In genomic region chr10:118302133-118302532, GRCm38 (mm10) we compare ENCODE assay signal across 21 mouse cellular contexts. TPM values are rescaled to one million over a fixed set of nuclear protein-coding genes. Genes with fewer than 3 reads are reported as not detected.
"Had no signal": no experiment of that assay in that cellular context is flagged by ENCODE, and none has a peak within 500 bp of the region (broad histone marks: within the 10 kb centered on the region; RNA-seq: fewer than 3 reads in every experiment).

No protein-coding gene starts in this region.

RNA-seq across cellular contexts. Expression of gene Iltifb, which starts 7.3 kb away (rescaled TPM):
- total RNA-seq: layer of hippocampus, adult 18-20 months; layer of hippocampus, postnatal 14 days; left cerebral cortex, adult 8-10 months; left cerebral cortex, postnatal 14 days; left cerebral cortex, postnatal 4 days; liver, adult 2 months had no signal
- polyA plus RNA-seq: kidney, embryonic 16.5 days; limb, embryonic 14.5 days; liver, adult 2 months; liver, embryonic 13.5 days; liver, embryonic 16.5 days; lung, adult 2 months; midbrain, embryonic 10.5 days; midbrain, embryonic 13.5 days; neural tube, embryonic 11.5 days; neural tube, embryonic 14.5 days; spleen, adult 2 months; stomach, embryonic 16.5 days; testis, adult 2 months; urinary bladder, adult 2 months had no signal

RNA-seq across cellular contexts. Expression of gene Gm9040, which starts 24.6 kb away (rescaled TPM):
- total RNA-seq: layer of hippocampus, adult 18-20 months; layer of hippocampus, postnatal 14 days; left cerebral cortex, adult 8-10 months; left cerebral cortex, postnatal 14 days; left cerebral cortex, postnatal 4 days; liver, adult 2 months had no signal
- polyA plus RNA-seq: kidney, embryonic 16.5 days; limb, embryonic 14.5 days; liver, adult 2 months; liver, embryonic 16.5 days; lung, adult 2 months; midbrain, embryonic 10.5 days; midbrain, embryonic 16.5 days; neural tube, embryonic 11.5 days; neural tube, embryonic 14.5 days; small intestine, adult 2 months; spleen, adult 2 months; stomach, embryonic 16.5 days; testis, adult 2 months; urinary bladder, adult 2 months had no signal

RNA-seq across cellular contexts. Expression of gene Gm9044, which starts 30.1 kb away (rescaled TPM):
- total RNA-seq: layer of hippocampus, adult 18-20 months; layer of hippocampus, postnatal 14 days; left cerebral cortex, adult 8-10 months; left cerebral cortex, postnatal 14 days; left cerebral cortex, postnatal 4 days; liver, adult 2 months had no signal
- polyA plus RNA-seq: kidney, embryonic 16.5 days; limb, embryonic 14.5 days; liver, adult 2 months; liver, embryonic 16.5 days; lung, adult 2 months; midbrain, embryonic 10.5 days; midbrain, embryonic 16.5 days; neural tube, embryonic 11.5 days; neural tube, embryonic 14.5 days; small intestine, adult 2 months; spleen, adult 2 months; stomach, embryonic 16.5 days; testis, adult 2 months; urinary bladder, adult 2 months had no signal

RNA-seq across cellular contexts. Expression of gene Gm9045, which starts 35.5 kb away (rescaled TPM):
- total RNA-seq: layer of hippocampus, postnatal 14 days; left cerebral cortex, adult 8-10 months; left cerebral cortex, postnatal 14 days; left cerebral cortex, postnatal 4 days; liver, adult 2 months had no signal
- polyA plus RNA-seq: kidney, embryonic 16.5 days; limb, embryonic 14.5 days; liver, adult 2 months; liver, embryonic 13.5 days; liver, embryonic 16.5 days; lung, adult 2 months; midbrain, embryonic 13.5 days; midbrain, embryonic 16.5 days; neural tube, embryonic 11.5 days; neural tube, embryonic 14.5 days; small intestine, adult 2 months; stomach, embryonic 16.5 days; testis, adult 2 months; urinary bladder, adult 2 months had no signal

RNA-seq across cellular contexts. Expression of gene Gm9046, which starts 40.9 kb away (rescaled TPM):
- total RNA-seq: layer of hippocampus, adult 18-20 months; layer of hippocampus, postnatal 14 days; left cerebral cortex, adult 8-10 months; left cerebral cortex, postnatal 14 days; left cerebral cortex, postnatal 4 days; liver, adult 2 months had no signal
- polyA plus RNA-seq: kidney, embryonic 16.5 days; limb, embryonic 14.5 days; liver, adult 2 months; liver, embryonic 13.5 days; liver, embryonic 16.5 days; lung, adult 2 months; midbrain, embryonic 10.5 days; midbrain, embryonic 13.5 days; neural tube, embryonic 11.5 days; neural tube, embryonic 14.5 days; small intestine, adult 2 months; spleen, adult 2 months; stomach, embryonic 16.5 days; testis, adult 2 months; urinary bladder, adult 2 months had no signal
